Mouse (Mus musculus): Measurements from ENCODE around the gene Il25. TPM values are rescaled to one million over a fixed set of nuclear protein-coding genes. Genes with fewer than 3 reads are reported as not detected.
A peak's percentile ranks its signal among the peaks of the same experiment; 100 is the strongest.

Gene Il25
- polyA plus RNA-seq, 1 experiment from 2014 or later = not detected

DNA sequence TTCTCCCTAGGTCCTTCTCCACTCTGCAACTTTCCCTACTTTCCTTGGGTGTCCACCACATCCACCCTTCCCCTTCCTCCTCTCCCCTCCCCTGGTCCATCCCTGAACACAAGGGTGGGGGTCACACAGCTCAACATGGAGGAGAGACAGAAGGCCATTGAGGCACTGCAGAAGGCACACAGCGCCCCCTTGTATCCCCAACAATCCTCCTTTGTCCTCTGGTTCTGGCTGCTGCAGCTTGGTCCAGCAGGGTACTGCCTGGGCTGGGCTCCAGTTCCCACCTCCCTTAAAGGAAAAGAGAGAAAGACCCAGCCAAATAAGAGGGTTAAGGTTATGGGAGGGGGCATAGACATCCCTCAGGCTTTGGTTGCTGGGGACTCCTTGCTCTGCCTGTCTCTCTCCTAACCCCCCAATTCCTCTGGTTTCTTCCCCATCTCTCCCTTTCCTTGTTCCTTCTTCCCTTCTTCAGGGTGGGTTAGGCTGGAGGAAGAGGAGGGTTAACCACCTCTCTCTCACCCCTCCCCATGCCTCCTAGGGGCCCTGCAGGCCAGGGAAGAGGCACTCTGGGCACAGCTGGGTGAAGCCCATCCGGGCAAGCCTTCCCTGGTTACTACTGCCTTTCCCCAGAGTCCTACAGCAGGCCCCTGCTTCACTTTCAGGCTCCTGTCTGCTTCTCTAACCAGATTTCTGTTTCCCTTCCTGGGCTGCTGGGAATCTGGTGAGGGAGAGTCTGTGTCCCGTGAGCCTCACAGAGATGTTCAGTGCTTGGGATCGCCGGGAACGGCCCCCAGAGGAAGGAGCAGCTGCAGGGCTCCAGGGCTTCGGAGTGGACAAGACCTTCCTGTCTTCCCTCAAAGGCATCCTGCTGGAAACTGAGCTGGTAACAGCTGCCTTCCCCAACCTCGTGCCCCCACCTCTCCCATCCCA lies 3.7 kb downstream of the Il25 start, which contains the start of gene Cmtm5:
TSS of gene Cmtm5 (plus strand) at position 358 of the 927 bp plus-strand sequence.
- H3K4me1 ChIP-seq = peaks cover 37% of the 10 kb centered on the region
- H3K27me3 ChIP-seq (ENCODE audit: poor library complexity, severe bottlenecking) = no peaks in the 10 kb centered on the region
- WGBS = 42% methylated on average over 8 of the region's 8 CpGs
- H3K36me3 ChIP-seq (replicated peaks) = no peaks in the 10 kb centered on the region
- H3K27ac ChIP-seq = peak within 1 kb of the TSS; percentile 80
- no peaks in the 10 kb centered on the region for H3K9me3 ChIP-seq
- H3K4me3 ChIP-seq = no peak within 1 kb of the TSS
- no peak for DNase-seq (ENCODE audit: extremely low spot score, low spot score)

DNA sequence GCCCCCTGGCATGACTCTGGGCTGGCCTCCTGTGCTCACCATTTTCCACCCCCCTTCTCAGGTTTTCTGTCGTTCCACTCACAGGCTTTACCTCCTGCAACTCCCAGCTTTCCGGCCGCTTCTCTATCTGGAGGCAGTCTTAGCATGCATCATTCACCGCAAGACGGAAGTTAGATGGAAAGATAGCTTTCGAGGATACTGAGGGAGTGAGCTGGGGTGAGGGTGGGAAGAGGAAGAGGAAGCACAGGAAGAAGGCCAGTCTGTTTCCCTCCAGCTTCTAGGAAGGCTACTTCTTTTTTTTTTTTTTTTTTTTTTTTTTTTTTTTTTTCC lies 4.3 kb downstream of the Il25 start:
- no peak for DNase-seq (ENCODE audit: extremely low spot score, low spot score)
- Histone ChIP-seq H3K27me3 (ENCODE audit: poor library complexity, severe bottlenecking) (no peaks in the 10 kb centered on the region), H3K36me3 (replicated peaks) (no peaks in the 10 kb centered on the region), H3K4me1 (peaks cover 31% of the 10 kb centered on the region), H3K9me3 (no peaks in the 10 kb centered on the region), H3K27ac (peak overlapping the region; percentile 80), H3K4me3 (no peak overlapping the region)
- 57% methylated on average over 6 of the region's 6 CpGs for WGBS

DNA sequence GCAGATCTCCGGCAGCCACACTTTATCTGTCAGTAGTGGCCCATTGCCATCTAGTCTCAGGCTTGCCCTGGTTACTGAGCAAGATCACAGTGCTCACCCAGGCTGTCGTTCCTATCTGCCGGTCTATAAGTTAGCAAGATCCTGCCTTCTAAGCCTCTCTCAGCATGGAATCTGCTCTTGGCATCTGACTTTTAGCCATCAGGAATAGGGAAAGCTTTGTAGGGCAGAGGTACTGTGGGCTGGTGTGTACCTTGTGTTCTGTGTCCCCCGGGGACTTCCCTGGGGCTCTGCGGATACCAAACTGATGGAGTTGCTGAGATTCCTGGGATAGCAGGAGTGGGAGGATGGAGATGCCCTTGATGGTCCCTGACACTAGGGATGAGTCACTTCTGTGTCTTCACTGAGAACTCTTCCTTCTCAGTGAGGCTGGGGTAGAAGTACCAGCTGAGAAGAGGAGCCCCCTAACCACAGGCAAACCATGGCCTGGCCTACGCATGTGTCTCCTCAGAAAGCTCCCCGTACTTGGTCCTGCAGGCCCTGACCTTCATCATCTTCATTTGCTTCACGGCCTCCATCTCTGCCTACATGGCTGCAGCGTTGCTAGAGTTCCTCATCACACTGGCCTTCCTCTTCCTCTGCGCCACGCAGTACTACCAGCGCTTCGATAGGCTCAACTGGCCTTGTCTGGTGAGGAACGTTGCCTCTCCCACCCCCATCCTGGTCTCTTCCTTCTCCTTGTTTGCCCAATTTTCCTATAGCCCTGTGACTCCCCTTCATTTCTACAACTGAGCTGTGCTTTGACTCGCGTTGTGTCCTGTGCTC lies 5.1 kb downstream of the Il25 start:
- no peak for DNase-seq (ENCODE audit: extremely low spot score, low spot score)
- H3K27me3 ChIP-seq (ENCODE audit: poor library complexity, severe bottlenecking) = no peaks in the 10 kb centered on the region
- H3K4me3 ChIP-seq = no peak overlapping the region
- H3K9me3 ChIP-seq = no peaks in the 10 kb centered on the region
- H3K4me1 ChIP-seq = peaks cover 26% of the 10 kb centered on the region
- WGBS = 93% methylated on average over 16 of the region's 16 CpGs
- no peaks in the 10 kb centered on the region for H3K36me3 ChIP-seq (replicated peaks)
- 0 out of 2 replicates have a peak overlapping the region, but pooled peaks have one; percentile 25 for H3K27ac ChIP-seq

DNA sequence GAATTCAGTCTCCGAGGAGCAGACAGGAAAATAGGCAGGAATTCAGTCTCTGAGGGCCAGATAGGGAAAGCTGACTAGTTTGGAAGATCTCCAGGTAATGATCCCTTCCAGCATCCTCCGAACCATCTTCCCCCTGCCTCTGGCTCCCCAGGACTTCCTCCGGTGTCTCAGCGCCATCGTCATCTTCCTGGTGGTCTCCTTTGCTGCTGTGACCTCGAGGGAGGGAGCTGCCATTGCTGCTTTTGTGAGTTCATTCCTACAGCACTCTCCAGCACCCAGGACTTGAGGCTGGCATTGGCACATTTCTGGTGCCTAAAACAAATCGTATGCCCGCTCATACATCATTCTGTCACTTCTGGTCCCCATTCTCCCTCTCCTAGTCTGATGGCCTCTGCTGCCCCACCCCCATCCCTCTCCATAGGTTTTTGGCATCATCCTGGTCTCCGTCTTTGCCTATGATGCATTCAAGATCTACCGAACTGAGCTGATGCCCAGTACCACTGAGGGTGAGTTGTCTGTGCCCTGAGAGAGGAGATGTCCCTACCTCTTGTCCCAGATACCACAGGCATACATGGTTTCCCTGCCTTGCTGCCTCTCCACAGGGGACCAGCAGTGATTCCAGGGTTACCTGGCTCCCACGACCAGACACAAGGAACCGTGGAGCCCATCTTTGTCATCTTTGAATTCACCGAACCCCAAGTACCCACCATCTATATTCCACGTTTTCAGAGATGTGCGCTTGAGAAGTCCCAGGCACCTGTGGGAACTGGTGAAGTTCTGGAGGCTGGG lies 6.1 kb downstream of the Il25 start:
- Histone ChIP-seq H3K27me3 (ENCODE audit: poor library complexity, severe bottlenecking) (no peaks in the 10 kb centered on the region), H3K9me3 (no peaks in the 10 kb centered on the region), H3K4me3 (no peak overlapping the region), H3K36me3 (replicated peaks) (no peaks in the 10 kb centered on the region), H3K27ac (0 out of 2 replicates have a peak overlapping the region, but pooled peaks have one; percentile 25), H3K4me1 (peaks cover 16% of the 10 kb centered on the region)
- 80% methylated on average over 15 of the region's 15 CpGs for WGBS
- DNase-seq (ENCODE audit: extremely low spot score, low spot score) = no peak

DNA sequence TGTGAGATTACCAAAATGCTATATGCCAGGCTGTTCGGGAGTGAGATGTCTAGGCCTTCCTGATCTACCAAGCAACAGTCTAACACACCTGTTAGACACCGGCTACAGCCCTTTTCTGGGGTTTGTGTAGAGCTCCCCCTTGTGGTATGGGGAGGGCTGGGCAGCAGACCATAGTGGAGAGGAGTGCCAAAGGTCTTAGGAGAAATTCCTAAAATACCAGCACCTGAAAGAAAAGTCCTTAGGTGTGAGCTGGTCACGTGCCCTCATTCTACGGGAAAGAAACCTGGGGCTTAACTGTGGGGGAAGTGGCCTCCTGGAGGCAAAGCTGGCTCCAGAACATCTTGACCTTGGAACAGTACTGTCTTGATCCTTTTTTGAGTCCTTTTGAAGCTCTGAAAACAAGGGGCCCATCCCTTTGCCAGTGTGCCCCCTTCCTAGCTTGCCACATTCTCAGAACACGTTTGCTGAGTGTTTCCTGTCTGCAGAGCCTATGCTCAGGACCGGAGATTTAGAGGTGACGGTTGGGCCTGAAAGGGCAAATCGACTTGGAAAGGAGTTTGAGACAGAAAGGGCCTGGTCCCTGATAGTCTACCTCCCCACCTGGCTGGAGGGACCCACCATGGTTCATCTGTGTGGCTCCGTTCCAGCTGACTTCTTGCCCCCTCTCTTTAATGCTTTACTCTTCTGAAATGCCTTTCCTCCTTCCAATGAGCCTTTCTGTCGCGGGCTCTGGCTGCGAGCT lies 7.1 kb downstream of the Il25 start:
- Histone ChIP-seq H3K27me3 (ENCODE audit: poor library complexity, severe bottlenecking) (no peaks in the 10 kb centered on the region), H3K27ac (no peak overlapping the region), H3K4me3 (no peak overlapping the region), H3K36me3 (replicated peaks) (no peaks in the 10 kb centered on the region), H3K4me1 (peaks cover 16% of the 10 kb centered on the region), H3K9me3 (no peaks in the 10 kb centered on the region)
- WGBS = 56% methylated on average over 12 of the region's 12 CpGs
- peak; percentile 66 for DNase-seq (ENCODE audit: extremely low spot score, low spot score)

DNA sequence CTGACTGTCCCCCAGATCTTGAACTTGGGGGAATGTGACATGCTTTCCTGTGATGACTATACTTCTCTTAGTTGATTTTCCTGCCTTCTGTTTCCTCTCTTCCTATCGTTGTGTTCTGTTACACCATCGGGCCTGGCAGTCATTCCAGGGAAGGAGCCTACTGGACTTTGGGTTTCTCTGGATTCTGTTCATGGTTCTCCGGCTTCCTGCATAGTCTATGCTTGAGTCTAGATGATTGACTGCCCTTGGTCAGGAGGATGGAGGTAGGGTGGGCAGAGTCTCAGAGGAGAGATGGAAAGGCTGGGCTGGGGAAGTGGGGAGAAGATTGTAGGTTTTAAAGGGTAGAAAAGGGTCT lies 7.7 kb downstream of the Il25 start:
- Histone ChIP-seq H3K4me1 (peaks cover 16% of the 10 kb centered on the region), H3K27ac (no peak overlapping the region), H3K4me3 (no peak overlapping the region), H3K36me3 (replicated peaks) (no peaks in the 10 kb centered on the region), H3K9me3 (no peaks in the 10 kb centered on the region), H3K27me3 (ENCODE audit: poor library complexity, severe bottlenecking) (no peaks in the 10 kb centered on the region)
- DNase-seq (ENCODE audit: extremely low spot score, low spot score) = no peak
- WGBS = 96% methylated on average over 3 of the region's 3 CpGs

DNA sequence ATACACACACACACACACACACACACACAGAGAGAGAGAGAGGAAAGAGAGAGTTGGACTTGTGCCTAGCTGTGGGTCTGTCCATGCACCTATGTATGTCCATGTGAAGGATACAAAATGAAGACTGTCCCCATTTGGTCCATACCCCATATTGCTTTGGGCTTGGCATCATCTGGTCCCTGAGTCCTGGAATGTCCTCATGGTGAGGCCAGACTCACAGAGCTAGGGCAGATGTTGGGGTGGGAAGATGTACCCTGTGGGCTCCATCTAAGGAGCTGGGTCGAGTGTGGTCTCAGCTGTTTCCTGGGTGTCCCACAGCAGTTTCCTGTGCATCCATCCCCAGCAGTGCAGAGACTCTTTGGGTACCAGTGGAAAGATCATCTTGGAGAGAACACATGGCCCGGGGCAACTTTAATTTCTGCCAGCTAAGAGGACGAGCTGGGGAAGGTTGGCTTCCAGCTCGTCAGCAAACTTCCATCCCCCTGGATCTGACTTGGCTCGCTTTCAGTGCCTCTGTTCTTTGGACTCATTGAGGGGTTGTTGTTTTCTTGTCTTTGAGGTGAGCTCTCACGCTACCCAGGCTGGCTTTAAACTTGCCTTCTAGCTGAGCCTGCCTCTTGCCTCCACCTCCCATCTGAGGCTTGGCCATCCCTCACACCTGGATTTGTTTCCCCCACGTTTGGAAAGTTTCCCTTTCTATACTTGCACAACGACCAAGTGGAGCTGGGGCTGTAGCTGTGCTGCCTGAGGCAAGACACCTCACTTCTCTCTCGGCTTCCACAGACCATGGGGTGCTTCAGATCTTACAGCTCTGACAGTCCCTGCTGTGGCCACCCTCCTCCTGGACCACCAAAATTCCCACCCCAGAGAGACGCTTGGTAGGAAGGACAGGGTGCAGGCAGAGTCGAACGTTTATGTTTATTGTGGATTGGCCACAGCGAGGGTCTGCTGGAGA lies 8.8 kb downstream of the Il25 start:
- WGBS = 75% methylated on average over 13 of the region's 13 CpGs

DNA sequence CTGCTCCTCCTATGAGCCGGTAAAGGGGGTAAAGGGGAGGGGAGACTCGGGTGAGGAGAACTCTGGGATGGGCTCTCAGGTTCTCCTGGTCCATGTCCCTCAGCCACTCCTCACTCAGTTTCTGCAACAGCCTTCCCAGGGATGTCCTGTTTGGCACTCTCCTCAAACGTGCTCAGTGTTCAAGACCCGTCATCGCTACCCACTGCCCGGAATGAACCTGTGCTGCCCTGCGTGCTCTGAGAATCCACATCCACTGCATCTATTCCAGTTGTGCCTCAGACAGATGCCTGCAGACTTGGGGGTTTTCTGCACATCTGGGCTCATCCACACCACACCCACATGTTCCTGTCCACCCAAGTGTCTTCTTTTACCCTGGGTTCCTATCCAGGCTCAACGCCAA lies 10.0 kb downstream of the Il25 start:
- Histone ChIP-seq H3K27me3 (ENCODE audit: poor library complexity, severe bottlenecking) (no peaks in the 10 kb centered on the region), H3K27ac (no peak overlapping the region), H3K4me1 (0 out of 2 replicates have a peak, but pooled peaks cover 5% of the 10 kb centered on the region), H3K9me3 (no peaks in the 10 kb centered on the region), H3K4me3 (no peak overlapping the region), H3K36me3 (replicated peaks) (no peaks in the 10 kb centered on the region)
- DNase-seq (ENCODE audit: extremely low spot score, low spot score) = no peak
- WGBS = 83% methylated on average over 8 of the region's 8 CpGs

More for the DNA sequence above, 8.8 kb downstream of the Il25 start:
- H3K36me3 ChIP-seq (replicated peaks) = no peaks in the 10 kb centered on the region
- no peak overlapping the region for H3K4me3 ChIP-seq
- H3K27me3 ChIP-seq (ENCODE audit: poor library complexity, severe bottlenecking) = no peaks in the 10 kb centered on the region
- peaks cover 10% of the 10 kb centered on the region for H3K4me1 ChIP-seq
- no peak overlapping the region for H3K27ac ChIP-seq
- no peak for DNase-seq (ENCODE audit: extremely low spot score, low spot score)
- H3K9me3 ChIP-seq = no peaks in the 10 kb centered on the region

DNA sequence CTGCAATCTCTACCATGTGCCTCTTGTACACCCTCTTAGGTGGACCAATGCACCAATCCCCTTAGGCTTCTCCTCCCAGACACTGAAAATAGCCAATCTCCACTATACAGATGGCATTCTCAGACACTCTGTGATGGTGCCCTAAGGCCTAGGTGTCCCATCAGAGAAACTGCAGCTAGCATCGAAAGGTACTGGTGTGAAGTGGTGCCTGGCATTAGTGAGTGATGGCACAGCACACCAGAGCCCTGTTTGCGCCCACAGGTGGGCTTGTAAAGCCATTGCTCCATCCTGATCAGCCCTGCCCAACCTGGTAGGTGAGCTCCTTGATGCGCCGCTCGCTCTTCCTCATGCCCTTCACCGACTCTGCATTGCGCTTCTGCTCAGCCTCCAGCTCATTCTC lies 11.5 kb downstream of the Il25 start:
- no peaks in the 10 kb centered on the region for H3K36me3 ChIP-seq (replicated peaks)
- no peak overlapping the region for H3K27ac ChIP-seq
- no peak for DNase-seq (ENCODE audit: extremely low spot score, low spot score)
- no peak overlapping the region for H3K4me3 ChIP-seq
- WGBS = 92% methylated on average over 7 of the region's 7 CpGs
- H3K9me3 ChIP-seq = no peaks in the 10 kb centered on the region
- H3K4me1 ChIP-seq = 0 out of 2 replicates have a peak, but pooled peaks cover 5% of the 10 kb centered on the region
- H3K27me3 ChIP-seq (ENCODE audit: poor library complexity, severe bottlenecking) = no peaks in the 10 kb centered on the region

DNA sequence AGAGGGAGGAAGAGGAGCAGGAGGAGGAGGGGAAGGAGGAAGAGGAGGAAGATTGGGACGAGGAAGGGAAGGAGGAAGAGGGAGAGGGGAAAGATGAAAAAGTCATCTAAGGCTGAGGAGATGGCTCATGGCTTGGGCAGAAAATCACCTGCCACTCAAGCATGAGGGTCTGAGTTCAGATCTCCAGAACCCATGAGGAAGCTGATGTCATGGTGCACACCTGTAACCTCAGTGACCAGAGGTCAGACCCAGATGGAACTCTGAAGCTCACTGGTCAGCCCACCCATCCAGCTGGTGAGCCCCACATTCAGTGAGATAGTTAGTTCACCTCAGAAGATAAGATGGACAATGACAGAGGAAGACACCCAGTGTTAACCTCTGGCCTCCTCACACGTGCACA lies 12.4 kb downstream of the Il25 start:
- DNase-seq (ENCODE audit: extremely low spot score, low spot score) = no peak
- Histone ChIP-seq H3K9me3 (no peaks in the 10 kb centered on the region), H3K36me3 (replicated peaks) (no peaks in the 10 kb centered on the region), H3K4me1 (no peaks in the 10 kb centered on the region), H3K27ac (no peak overlapping the region), H3K4me3 (no peak overlapping the region), H3K27me3 (ENCODE audit: poor library complexity, severe bottlenecking) (no peaks in the 10 kb centered on the region; the same call in 1 of the 2 replicates)
- 73% methylated on average over 2 of the region's 2 CpGs for WGBS

DNA sequence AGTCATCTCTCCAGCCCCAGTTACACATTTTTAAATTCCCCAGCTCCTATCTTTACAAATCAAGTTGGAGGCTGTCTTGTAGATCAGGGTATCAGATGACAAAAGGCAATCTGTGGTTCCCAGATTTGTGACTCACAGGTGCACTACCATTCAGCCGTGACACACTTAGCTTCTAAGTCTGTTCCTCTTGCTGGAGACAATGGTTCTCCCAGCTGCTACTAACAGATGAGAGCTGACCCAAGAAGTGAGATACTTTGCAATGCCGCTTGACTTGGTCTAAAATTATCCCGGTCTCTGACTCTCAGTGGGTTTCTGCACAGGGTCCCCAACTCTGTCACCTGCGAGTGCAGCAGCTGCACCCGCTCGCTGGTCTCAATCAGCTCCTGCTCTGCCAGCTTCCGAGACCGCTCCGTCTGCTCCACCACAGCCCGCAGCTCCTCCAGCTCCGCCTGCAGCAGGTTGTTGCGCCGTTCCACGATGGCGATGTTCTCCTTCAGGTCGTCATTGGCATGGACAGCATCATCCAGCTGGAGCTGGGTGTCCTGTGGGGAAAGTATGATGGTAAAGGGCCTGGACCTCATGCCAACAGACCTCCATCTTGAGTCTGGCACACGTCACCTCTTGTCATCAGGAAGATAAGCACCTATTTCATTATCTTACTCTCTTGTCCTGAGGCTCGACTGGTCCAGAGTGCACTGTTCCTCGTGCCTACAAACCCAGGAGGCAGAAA lies 13.6 kb downstream of the Il25 start:
- H3K27ac ChIP-seq = no peak overlapping the region
- H3K27me3 ChIP-seq (ENCODE audit: poor library complexity, severe bottlenecking) = no peaks in the 10 kb centered on the region; the same call in 1 of the 2 replicates
- 85% methylated on average over 19 of the region's 19 CpGs for WGBS
- H3K9me3 ChIP-seq = no peaks in the 10 kb centered on the region
- H3K4me3 ChIP-seq = no peak overlapping the region
- no peaks in the 10 kb centered on the region for H3K4me1 ChIP-seq
- no peaks in the 10 kb centered on the region for H3K36me3 ChIP-seq (replicated peaks)
- DNase-seq (ENCODE audit: extremely low spot score, low spot score) = no peak

All from forebrain, embryonic 10.5 days (tissue).